Mouse (Mus musculus): ENCODE data around the gene Erc2. TPM values are rescaled to one million over a fixed set of nuclear protein-coding genes. Genes with fewer than 3 reads are reported as not detected.

The Erc2 gene
- total and polyA plus RNA-seq, 3 experiments, result not detected

- DNase-seq (ENCODE audit: extremely low read depth), result no peak
- dilution Hi-C loops (cut with MboI; ENCODE audit: extremely low pct_ligation_motif_present, extremely low pct_unique_long_range_greater_than_20kb, low sequenced_read_pairs) (no loop called here), in situ Hi-C loops (cut with MboI; ENCODE audit: low pct_ligation_motif_present, low pct_unique_long_range_greater_than_20kb, low sequenced_read_pairs) (no loop called here)
- Histone ChIP-seq H3K9me3 (replicated peaks; ENCODE audit: low read length) (peaks cover 51% of the 10 kb centered on the region), H3K27me3 (replicated peaks) (no peaks in the 10 kb centered on the region), H3K79me2 (replicated peaks; ENCODE audit: control insufficient read depth, extremely low read depth, insufficient read depth, poor library complexity, severe bottlenecking) (no peaks in the 10 kb centered on the region), H3K4me3 (replicated peaks in 1 of 3; ENCODE audit: low read depth in 2 of 3, low read length in 2 of 3, poor library complexity in 1 of 3) (no peak overlapping the region), H3K4me2 (ENCODE audit: insufficient read depth, low read depth, poor library complexity, severe bottlenecking) (no peak overlapping the region), H3K27ac (ENCODE audit: insufficient read depth, low read depth) (no peak overlapping the region), H3K4me1 (ENCODE audit: control insufficient read depth in 1 of 2, insufficient read depth in 2 of 2) (no peaks in the 10 kb centered on the region), H3K36me3 (replicated peaks in 1 of 2; ENCODE audit: control insufficient read depth in 1 of 2, insufficient read depth in 1 of 2, low read length in 1 of 2) (no peaks in the 10 kb centered on the region), H3K9ac (ENCODE audit: insufficient read depth, low read depth) (no peak overlapping the region)
- TF ChIP-seq ZMIZ1 (IDR thresholded peaks at IDR 0.05; ENCODE audit: low read depth, low read length), result no peak
- TF ChIP-seq NELFE (IDR thresholded peaks at IDR 0.05; ENCODE audit: low read depth, low read length), result no peak
- TF ChIP-seq ETS1 (conservative IDR thresholded peaks at IDR 0.05; ENCODE audit: low read depth, low read length), result no peak
- no peak for TF ChIP-seq POLR2AphosphoS2 (IDR thresholded peaks at IDR 0.05; ENCODE audit: low read depth, low read length)
Measured at GRCm38 (mm10) chr14:28126842-28127241, 504.6 kb downstream of the Erc2 start.

GRCm38 (mm10) chr14:28128999-28129398, 506.8 kb downstream of the Erc2 start:
- peaks cover 46% of the 10 kb centered on the region for H3K9me3 ChIP-seq (replicated peaks; ENCODE audit: low read length)
- no peaks in the 10 kb centered on the region for H3K27me3 ChIP-seq (replicated peaks)
- no peaks in the 10 kb centered on the region for H3K36me3 ChIP-seq (replicated peaks in 1 of 2; ENCODE audit: control insufficient read depth in 1 of 2, insufficient read depth in 1 of 2, low read length in 1 of 2)
- in situ Hi-C loops (cut with MboI; ENCODE audit: low pct_ligation_motif_present, low pct_unique_long_range_greater_than_20kb, low sequenced_read_pairs) (no loop called here), dilution Hi-C loops (cut with MboI; ENCODE audit: extremely low pct_ligation_motif_present, extremely low pct_unique_long_range_greater_than_20kb, low sequenced_read_pairs) (no loop called here)
- no peak overlapping the region for H3K9ac ChIP-seq (ENCODE audit: insufficient read depth, low read depth)
- H3K4me2 ChIP-seq (ENCODE audit: insufficient read depth, low read depth, poor library complexity, severe bottlenecking), result no peak overlapping the region
- H3K79me2 ChIP-seq (replicated peaks; ENCODE audit: control insufficient read depth, extremely low read depth, insufficient read depth, poor library complexity, severe bottlenecking), result no peaks in the 10 kb centered on the region
- H3K4me1 ChIP-seq (ENCODE audit: control insufficient read depth in 1 of 2, insufficient read depth in 2 of 2), result no peaks in the 10 kb centered on the region
- no peak for TF ChIP-seq HCFC1 (IDR thresholded peaks at IDR 0.05; ENCODE audit: low read depth, low read length)
- TF ChIP-seq MEF2A (IDR thresholded peaks at IDR 0.05; ENCODE audit: borderline replicate concordance, low read depth, low read length), result no peak
- TF ChIP-seq GABPA (IDR thresholded peaks at IDR 0.05; ENCODE audit: insufficient replicate concordance, low read depth, low read length), result no peak
- TF ChIP-seq MAZ (IDR thresholded peaks at IDR 0.05; ENCODE audit: low read depth, low read length), result no peak
- TF ChIP-seq MXI1 (IDR thresholded peaks at IDR 0.05; ENCODE audit: low read depth, low read length), result no peak
- no peak for TF ChIP-seq ELF1 (IDR thresholded peaks at IDR 0.05; ENCODE audit: low read depth, low read length)
- no peak for TF ChIP-seq PAX5 (IDR thresholded peaks at IDR 0.05; ENCODE audit: low read length)
- no peak for TF ChIP-seq MAX (IDR thresholded peaks at IDR 0.05; ENCODE audit: low read length)
- TF ChIP-seq NRF1 (IDR thresholded peaks at IDR 0.05; ENCODE audit: low read depth, low read length), result no peak
- TF ChIP-seq E2F4 (IDR thresholded peaks at IDR 0.05; ENCODE audit: insufficient replicate concordance, low read depth, low read length), result no peak
- no peak for TF ChIP-seq MYC (IDR thresholded peaks at IDR 0.05; ENCODE audit: low read depth, low read length)
- no peak for TF ChIP-seq RAD21 (IDR thresholded peaks at IDR 0.05; ENCODE audit: low read depth, low read length)
- no peak for TF ChIP-seq KAT2A (IDR thresholded peaks at IDR 0.05; ENCODE audit: insufficient replicate concordance, low read length)
- TF ChIP-seq CHD2 (IDR thresholded peaks at IDR 0.05; ENCODE audit: low read length), result no peak
- TF ChIP-seq NELFE (IDR thresholded peaks at IDR 0.05; ENCODE audit: low read depth, low read length), result no peak
- TF ChIP-seq JUN (IDR thresholded peaks at IDR 0.05; ENCODE audit: insufficient read depth, low read depth, low read length), result no peak
- TF ChIP-seq TBP (conservative IDR thresholded peaks at IDR 0.05; ENCODE audit: low read depth, low read length), result no peak
- TF ChIP-seq ZNF384 (IDR thresholded peaks at IDR 0.05; ENCODE audit: low read depth, low read length), result no peak
- H3K4me3 ChIP-seq (replicated peaks in 1 of 3; ENCODE audit: low read depth in 2 of 3, low read length in 2 of 3, poor library complexity in 1 of 3), result no peak overlapping the region
- no peak for DNase-seq (ENCODE audit: extremely low read depth)
- H3K27ac ChIP-seq (ENCODE audit: insufficient read depth, low read depth), result no peak overlapping the region

All from CH12.LX (cell line).